Mouse (Mus musculus) urinary bladder, postnatal 0 days (tissue): Measurements from ENCODE around the gene Anks6. TPM values are rescaled to one million over a fixed set of nuclear protein-coding genes. Genes with fewer than 3 reads are reported as not detected.

ENCODE experiments used
- polyA plus RNA-seq: library from polyadenylated mRNA; unstranded; fragments of >200 nt; fragmentation: Nextera tagmentation; extraction: Ambion mirVana; gene quantifications from 2 replicates; pipeline ENCODE4 v1.2.1, GENCODE M21; 2015

Gene Anks6
- polyA plus RNA-seq = 2.3 and 2.8 TPM in 2 replicates

DNA sequence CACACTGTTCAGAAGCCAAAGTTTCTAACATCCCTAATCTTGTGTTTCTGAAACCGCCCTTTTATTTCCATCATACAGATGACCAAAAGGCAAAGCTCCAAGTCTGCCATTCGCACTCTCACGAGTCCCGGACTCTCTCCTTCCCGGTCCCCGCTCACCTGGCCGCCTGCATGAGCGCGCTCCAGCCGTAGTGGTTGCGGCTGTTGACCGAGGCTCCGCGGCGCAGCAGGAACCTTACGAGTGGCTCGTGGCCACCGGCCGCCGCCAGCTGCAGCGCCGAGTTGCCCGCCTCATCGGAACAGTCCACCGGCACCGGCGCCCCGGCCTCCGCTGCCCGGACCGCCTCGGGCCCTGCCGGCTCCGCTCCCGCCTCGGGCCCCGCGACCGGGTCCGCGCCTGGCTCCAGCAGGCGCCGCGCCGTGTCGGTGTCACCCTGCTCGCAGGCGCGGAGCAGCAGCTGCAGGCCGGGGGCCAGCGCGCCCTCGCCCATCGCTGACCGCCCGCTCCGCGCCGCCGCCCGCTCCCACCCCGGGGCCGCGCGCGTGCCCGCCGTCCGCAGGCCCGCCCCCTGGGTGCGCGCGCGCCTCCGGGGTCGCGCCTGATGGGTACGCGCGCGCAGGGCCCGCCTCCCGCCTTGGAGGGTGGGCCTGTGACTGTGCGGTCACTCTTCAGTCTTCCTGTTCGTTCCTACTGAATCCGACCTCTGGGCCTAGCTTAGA, at the start of gene Anks6:
TSS of gene Anks6 (minus strand) at position 637 of the 719 bp plus-strand sequence.

DNA sequence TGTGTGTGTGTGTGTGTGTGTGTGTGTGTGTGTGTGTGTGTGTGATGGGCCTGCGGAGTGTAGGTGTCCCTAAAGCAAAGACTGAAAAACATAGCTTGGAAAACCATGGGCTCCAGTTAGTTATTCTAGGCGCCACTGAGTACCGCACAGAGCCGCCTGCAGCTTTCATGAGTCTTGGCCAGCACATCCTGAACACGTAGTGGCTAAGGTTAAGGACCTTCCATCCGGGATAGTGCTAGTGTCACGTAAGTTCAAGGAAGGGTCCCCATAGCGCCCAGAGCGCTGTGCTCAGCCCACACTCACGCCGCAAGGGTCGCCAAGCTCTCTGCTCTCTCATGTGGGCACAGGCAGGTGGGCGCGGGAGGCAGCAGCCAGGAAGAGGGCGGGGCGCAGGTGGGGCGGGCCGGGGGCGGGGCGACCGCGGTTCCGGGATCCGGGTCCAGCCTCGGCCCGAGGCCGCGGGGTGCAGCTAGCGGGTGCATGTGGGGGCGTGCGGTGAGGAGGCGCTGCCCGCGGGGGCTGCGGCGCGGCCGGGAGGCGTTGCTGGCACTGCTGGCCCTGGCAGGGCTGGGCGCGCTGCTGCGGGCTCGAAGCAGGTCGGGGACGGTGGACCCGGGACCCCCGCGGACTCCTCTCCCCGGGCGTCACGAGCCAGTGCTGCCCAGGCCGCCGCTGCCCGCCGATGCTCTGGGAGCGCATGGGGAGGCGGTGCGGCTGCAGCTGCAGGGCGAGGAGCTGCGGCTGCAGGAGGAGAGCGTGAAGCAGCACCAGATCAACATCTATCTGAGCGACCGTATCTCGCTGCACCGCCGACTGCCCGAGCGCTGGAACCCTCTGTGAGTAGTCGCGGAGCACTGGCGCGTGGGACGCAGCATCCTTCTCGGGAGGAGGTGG, 34.5 kb upstream of the Anks6 start, which contains the start of gene Galnt12:
TSS of gene Galnt12 (plus strand) at position 417 of the 894 bp plus-strand sequence.

GRCm38 (mm10) chr4:46991016-46991958, 65.9 kb downstream of the Anks6 start, which contains the start of gene Gabbr2:
Gabbr2 (minus strand) TSS chr4:46991873.

Other genes with a start within 250 kb of the Anks6 start
- gene Gabbr2, start 65.6 kb downstream of the Anks6 start, polyA plus RNA-seq = 0.07 and 0.16 TPM in 2 replicates
- 3.3 and 4.0 TPM in 2 replicates for gene Galnt12, start 34.5 kb upstream of the Anks6 start, polyA plus RNA-seq
- 64.3 and 87.8 TPM in 2 replicates for gene Col15a1, start 150.7 kb upstream of the Anks6 start, polyA plus RNA-seq